Comparison of ENCODE assay signal across 36 mouse cellular contexts in genomic region chr2:67816149-67816548, GRCm38 (mm10).
"Had no signal": no experiment of that assay in that cellular context is flagged by ENCODE, and none has a peak within 500 bp of the region (broad histone marks: within the 10 kb centered on the region; RNA-seq: fewer than 3 reads in every experiment).

No protein-coding gene starts in this region.

- DNase-seq: heart, adult 2 months; heart, postnatal 10 days; heart, postnatal 14 days; heart, postnatal 36 days; heart, postnatal 4 days; kidney, adult 11 months; kidney, adult 18-20 months; kidney, adult 2 months; kidney, adult 8-10 months; kidney, adult 9 months; kidney, postnatal 10 days; kidney, postnatal 14 days; kidney, postnatal 25 days; kidney, postnatal 36 days; kidney, postnatal 4 days; layer of hippocampus, adult 9-11 months; layer of hippocampus, postnatal 36 days had no signal

- H3K9me3 ChIP-seq: heart, embryonic 10.5 days; heart, embryonic 12.5 days; heart, embryonic 13.5 days; heart, embryonic 15.5 days; hindbrain, embryonic 10.5 days; hindbrain, embryonic 12.5 days; hindbrain, embryonic 13.5 days; hindbrain, embryonic 15.5 days; intestine, embryonic 15.5 days; kidney, embryonic 15.5 days had no signal

- H3K36me3 ChIP-seq: heart, embryonic 10.5 days; heart, embryonic 12.5 days; heart, embryonic 13.5 days; heart, embryonic 15.5 days; hindbrain, embryonic 10.5 days; hindbrain, embryonic 12.5 days; hindbrain, embryonic 13.5 days; hindbrain, embryonic 15.5 days; intestine, embryonic 15.5 days; kidney, embryonic 15.5 days had no signal

- H3K27me3 ChIP-seq: heart, embryonic 12.5 days; heart, embryonic 13.5 days; heart, embryonic 15.5 days; hindbrain, embryonic 12.5 days; hindbrain, embryonic 13.5 days; hindbrain, embryonic 15.5 days; intestine, embryonic 15.5 days; kidney, embryonic 15.5 days had no signal

- H3K27ac ChIP-seq: heart, adult 2 months; heart, embryonic 10.5 days; heart, embryonic 13.5 days; heart, embryonic 15.5 days; hindbrain, embryonic 10.5 days; hindbrain, embryonic 12.5 days; hindbrain, embryonic 13.5 days; hindbrain, embryonic 14.5 days; hindbrain, embryonic 15.5 days; hindbrain, postnatal 0 days; intestine, embryonic 15.5 days; kidney, embryonic 15.5 days; kidney, postnatal 0 days; layer of hippocampus, adult 2 months had no signal

- H3K4me2 ChIP-seq: heart, embryonic 11.5 days; heart, embryonic 12.5 days; heart, embryonic 13.5 days; heart, embryonic 15.5 days; hindbrain, embryonic 12.5 days; hindbrain, embryonic 13.5 days; hindbrain, embryonic 14.5 days; hindbrain, embryonic 15.5 days; intestine, embryonic 15.5 days; kidney, embryonic 15.5 days had no signal

- H3K4me1 ChIP-seq: heart, embryonic 10.5 days; heart, embryonic 12.5 days; heart, embryonic 13.5 days; heart, embryonic 15.5 days; hindbrain, embryonic 12.5 days; hindbrain, embryonic 13.5 days; hindbrain, embryonic 15.5 days; intestine, embryonic 15.5 days; kidney, embryonic 15.5 days had no signal

- ATAC-seq: hindbrain, embryonic 16.5 days; hindbrain, postnatal 0 days; inflammation-experienced regulatory T-cells, adult 6 months; intestine, embryonic 15.5 days; intestine, embryonic 16.5 days; intestine, postnatal 0 days had no signal

- H3K9ac ChIP-seq: heart, embryonic 12.5 days; heart, embryonic 13.5 days; heart, embryonic 15.5 days; hindbrain, embryonic 12.5 days; hindbrain, embryonic 13.5 days; hindbrain, embryonic 14.5 days; hindbrain, embryonic 15.5 days; intestine, embryonic 15.5 days; kidney, embryonic 15.5 days had no signal

- H3K4me3 ChIP-seq: heart, adult 2 months; heart, embryonic 10.5 days; heart, embryonic 12.5 days; heart, embryonic 13.5 days; heart, embryonic 15.5 days; hindbrain, embryonic 10.5 days; hindbrain, embryonic 12.5 days; hindbrain, embryonic 13.5 days; hindbrain, embryonic 15.5 days; intestine, embryonic 15.5 days; kidney, embryonic 15.5 days; layer of hippocampus, adult 2 months had no signal
